Mouse (Mus musculus) midbrain, embryonic 14.5 days (tissue): ENCODE results near the gene Slc25a3. TPM values are rescaled to one million over a fixed set of nuclear protein-coding genes. Genes with fewer than 3 reads are reported as not detected.

Experiments
- polyA plus RNA-seq: library from polyadenylated mRNA; unstranded; fragments of >200 nt; fragmentation: Nextera tagmentation; extraction: Ambion mirVana; gene quantifications from 2 replicates; pipeline ENCODE4 v1.2.1, GENCODE M21; 2014

Slc25a3 gene
- polyA plus RNA-seq, 1 experiment from 2014 or later, result 565 TPM

Other genes starting within 250 kb of the Slc25a3 start
- 25.9 and 29.6 TPM in 2 replicates for gene Apaf1, start 41.3 kb downstream of the Slc25a3 start, polyA plus RNA-seq
- 13.0 and 19.5 TPM in 2 replicates for gene Ikbip, start 41.1 kb downstream of the Slc25a3 start, polyA plus RNA-seq
- gene Tmpo, start 57.3 kb upstream of the Slc25a3 start, polyA plus RNA-seq, result 127 and 162 TPM in 2 replicates